8 mouse cellular contexts compared by ENCODE assay signal in genomic region chr13:43481859-43482245, GRCm38 (mm10). TPM values are rescaled to one million over a fixed set of nuclear protein-coding genes. Genes with fewer than 3 reads are reported as not detected.
A peak's percentile ranks its signal among the peaks of the same experiment; 100 is the strongest.
DNase-seq lines count a peak whose midpoint lies in the region; ATAC-seq and TF ChIP-seq lines count a peak whose summit lies in the region.

No protein-coding gene starts in this region.

- peak overlapping the region; percentile 98 for H3K27ac ChIP-seq in gastrocnemius, adult 2 months
- H3K27ac ChIP-seq in embryonic fibroblast, embryonic 13.5 days (ENCODE audit: insufficient read depth, low read length) = peak overlapping the region; percentile 94; the same call in 1 of the 2 replicates
- peak overlapping the region; percentile 99 for H3K27ac ChIP-seq in kidney, embryonic 15.5 days
- H3K27ac ChIP-seq in midbrain, embryonic 12.5 days (replicated peaks) = peak overlapping the region; percentile 100

- no peak for TF ChIP-seq CTCF in gastrocnemius, adult 2 months (IDR thresholded peaks at IDR 0.05)
- TF ChIP-seq CTCF in embryonic fibroblast, embryonic 13.5 days (IDR thresholded peaks at IDR 0.05; ENCODE audit: borderline replicate concordance, insufficient read depth, low read length) = no peak

- H3K36me3 ChIP-seq in kidney, embryonic 15.5 days = no peaks in the 10 kb centered on the region
- no peaks in the 10 kb centered on the region; the same call in 1 of the 2 replicates for H3K36me3 ChIP-seq in midbrain, embryonic 12.5 days

- no peaks in the 10 kb centered on the region for H3K27me3 ChIP-seq in kidney, embryonic 15.5 days
- H3K27me3 ChIP-seq in midbrain, embryonic 12.5 days = peaks cover 4% of the 10 kb centered on the region; the same call in 1 of the 2 replicates

- intact Hi-C loops in gastrocnemius, adult 2 months (cut with DNase I) = loop anchor here (5.0 to 10.0 kb wide), 5 partner anchors 40 to 307 kb away; partner anchors contain the start of genes Mcur1, Nol7 and Tbc1d7

- no peak for ATAC-seq in kidney, embryonic 15.5 days (replicated peaks; ENCODE audit: low FRiP score)
- ATAC-seq in midbrain, embryonic 12.5 days (ENCODE audit: low FRiP score, low read depth) = no peak
- no peak for ATAC-seq in inflammation-experienced regulatory T-cells, adult 6 months

- H3K9ac ChIP-seq in kidney, embryonic 15.5 days = peak overlapping the region; percentile 98; the same call in 1 of the 2 replicates
- H3K9ac ChIP-seq in midbrain, embryonic 12.5 days (replicated peaks) = peak overlapping the region; percentile 100; the same call in 1 of the 2 replicates

- peaks cover 6% of the 10 kb centered on the region; the same call in 1 of the 2 replicates for H3K4me1 ChIP-seq in embryonic fibroblast, embryonic 13.5 days (ENCODE audit: control insufficient read depth, insufficient read depth, low read length)
- peaks cover 25% of the 10 kb centered on the region for H3K4me1 ChIP-seq in kidney, embryonic 15.5 days
- peaks cover 18% of the 10 kb centered on the region for H3K4me1 ChIP-seq in midbrain, embryonic 12.5 days

- H3K9me3 ChIP-seq in kidney, embryonic 15.5 days (replicated peaks) = no peaks in the 10 kb centered on the region
- H3K9me3 ChIP-seq in midbrain, embryonic 12.5 days = no peaks in the 10 kb centered on the region

- no peak for DNase-seq in gastrocnemius, adult 2 months
- DNase-seq in gastrocnemius, postnatal 4 days (ENCODE audit: low spot score in 2 of 2) = no peak
- no peak for DNase-seq in urinary bladder, adult 18-20 months (ENCODE audit: low spot score in 2 of 2)
- DNase-seq in ovary, adult 18-20 months (ENCODE audit: low spot score) = no peak

- WGBS in kidney, embryonic 15.5 days = 42% methylated on average over 6 of the region's 6 CpGs
- WGBS in midbrain, embryonic 12.5 days = 46% methylated on average over 6 of the region's 6 CpGs

- H3K4me2 ChIP-seq in kidney, embryonic 15.5 days = peak overlapping the region; percentile 66
- peak overlapping the region; percentile 50 for H3K4me2 ChIP-seq in midbrain, embryonic 12.5 days (replicated peaks)

- TF ChIP-seq POLR2A in embryonic fibroblast, embryonic 13.5 days (IDR thresholded peaks at IDR 0.05; ENCODE audit: low read depth, low read length) = no peak; the same call in 1 of the 2 replicates

- H3K4me3 ChIP-seq in gastrocnemius, adult 2 months = peak overlapping the region; percentile 97
- H3K4me3 ChIP-seq in embryonic fibroblast, embryonic 13.5 days (ENCODE audit: insufficient read depth, low read length) = peak overlapping the region; percentile 37
- H3K4me3 ChIP-seq in kidney, embryonic 15.5 days (replicated peaks) = peak overlapping the region; percentile 93
- peak overlapping the region; percentile 92 for H3K4me3 ChIP-seq in midbrain, embryonic 12.5 days

RNA-seq across cellular contexts. Expression of gene Ranbp9, which starts 0.8 kb away (rescaled TPM):
- total RNA-seq in gastrocnemius, adult 2 months (2021) = 10 to 100 TPM; 48.6 to 51.2 TPM
- 10 to 100 TPM; 46.3 to 54.3 TPM for total RNA-seq in gastrocnemius, postnatal 4 days (2021)
- 55.4 and 74.1 TPM in 2 replicates for polyA plus RNA-seq in embryonic fibroblast, embryonic 13.5 days (2011; ENCODE audit: insufficient read length, low read depth, missing spikeins)
- 8.2 and 10.8 TPM in 2 replicates for polyA plus RNA-seq in kidney, embryonic 15.5 days (2015; fragmentation: Nextera tagmentation; extraction: Ambion mirVana)
- polyA plus RNA-seq in midbrain, embryonic 12.5 days (2016; fragmentation: Nextera tagmentation; extraction: Ambion mirVana) = 11.7 and 13.4 TPM in 2 replicates
- polyA plus RNA-seq in inflammation-experienced regulatory T-cells, adult 6 months (2017; shearing (Covaris generic)) = 10 to 100 TPM; 25.0 to 34.8 (median 34.3) TPM

Comparison
In these comparisons a context has a peak if more than half of its experiments do, and no peak if none do; other contexts are left out.
1. H3K4me3 ChIP-seq: peak in every context shown above with its lines; median percentile 97 in gastrocnemius, adult 2 months; 93 in kidney, embryonic 15.5 days; 92 in midbrain, embryonic 12.5 days; 37 in embryonic fibroblast, embryonic 13.5 days.